Mouse (Mus musculus): ENCODE data around the gene Tgfbr2.

- no peak for TF ChIP-seq CTCF (IDR thresholded peaks at IDR 0.05; ENCODE audit: extremely low read depth, insufficient read length, insufficient replicate concordance, low read depth, low read length)
- TF ChIP-seq POLR2A (IDR thresholded peaks at IDR 0.05; ENCODE audit: low read depth, low read length) = no peak
These were observed 73.3 kb downstream of the Tgfbr2 start for GRCm38 (mm10) chr9:116101842-116102241.

All from small intestine, adult 2 months (tissue).